Mouse (Mus musculus): ENCODE results near the gene Tm9sf3.

Tm9sf3 gene

GRCm38 (mm10) chr19:41165914-41166235 lies 97.9 kb downstream of the Tm9sf3 start:
- no peak for DNase-seq

- no peak for DNase-seq
Measured at GRCm38 (mm10) chr19:41165144-41165913, 98.5 kb downstream of the Tm9sf3 start.

GRCm38 (mm10) chr19:41164447-41165095 lies 99.2 kb downstream of the Tm9sf3 start:
- DNase-seq: no peak

Data from kidney, postnatal 4 days (tissue).